Mouse (Mus musculus) heart, postnatal 14 days (tissue): ENCODE results near the gene Ripor2. TPM values are rescaled to one million over a fixed set of nuclear protein-coding genes. Genes with fewer than 3 reads are reported as not detected.

Experiments
- total RNA-seq, 2 experiments: library from RNA; stranded (reverse); gene quantifications; 2 replicates each; pipeline ENCODE4 v1.2.3; 2021

Ripor2 gene
- total RNA-seq, 2 experiments from 2014 or later, result 8.9 to 9.2 TPM

Other genes with a start within 250 kb of the Ripor2 start
- not detected for gene Armh2, start 159.0 kb downstream of the Ripor2 start, total RNA-seq
- 10 to 100 TPM; 32.6 to 34.4 TPM for gene Gmnn, start 179.7 kb downstream of the Ripor2 start, total RNA-seq
- gene BC005537, start 219.5 kb downstream of the Ripor2 start, total RNA-seq, result 100 to 1,000 TPM; 138 to 142 TPM
- gene Acot13, start 249.4 kb downstream of the Ripor2 start, total RNA-seq, result 100 to 1,000 TPM; 322 to 329 TPM
- 10 to 100 TPM; 15.2 TPM for gene Tdp2, start 249.5 kb downstream of the Ripor2 start, total RNA-seq